Mouse (Mus musculus): ENCODE data around the gene Prkcb. TPM values are rescaled to one million over a fixed set of nuclear protein-coding genes. Genes with fewer than 3 reads are reported as not detected.

The Prkcb gene
- polyA plus RNA-seq, 1 experiment from 2014 or later: 8.8 TPM

GRCm38 (mm10) chr7:122466722-122467121, 178.2 kb downstream of the Prkcb start:
- DNase-seq (ENCODE audit: low spot score): no peak
- no peaks in the 10 kb centered on the region for H3K4me1 ChIP-seq (ENCODE audit: control insufficient read depth, insufficient read depth, low read length)
- H3K36me3 ChIP-seq (ENCODE audit: control insufficient read depth, insufficient read depth, low read length): no peaks in the 10 kb centered on the region
- H3K9me3 ChIP-seq (ENCODE audit: control insufficient read depth, low read length): no peaks in the 10 kb centered on the region
- H3K9ac ChIP-seq (ENCODE audit: low read depth, low read length): no peak overlapping the region
- WGBS: 79% methylated on average over 2 of the region's 2 CpGs
- no peak overlapping the region for H3K4me3 ChIP-seq (ENCODE audit: low read depth, low read length)
- H3K27me3 ChIP-seq (replicated peaks; ENCODE audit: control insufficient read depth, insufficient read depth, low read length): no peaks in the 10 kb centered on the region
- no peak overlapping the region for H3K4me2 ChIP-seq (ENCODE audit: low read depth, low read length)
- ATAC-seq (ENCODE audit: low read depth): no peak
- H3K27ac ChIP-seq (replicated peaks; ENCODE audit: low read depth, low read length): no peak overlapping the region

GRCm38 (mm10) chr7:122467831-122468230, 179.3 kb downstream of the Prkcb start:
- no peak for ATAC-seq (ENCODE audit: low read depth)

GRCm38 (mm10) chr7:122470370-122471280, 182.1 kb downstream of the Prkcb start:
- 0 out of 2 replicates have a peak, but pooled peaks have one; percentile 15 for ATAC-seq (ENCODE audit: low read depth)
- Histone ChIP-seq H3K4me3 (ENCODE audit: low read depth, low read length) (no peak overlapping the region), H3K36me3 (ENCODE audit: control insufficient read depth, insufficient read depth, low read length) (no peaks in the 10 kb centered on the region), H3K27me3 (replicated peaks; ENCODE audit: control insufficient read depth, insufficient read depth, low read length) (no peaks in the 10 kb centered on the region), H3K9me3 (ENCODE audit: control insufficient read depth, low read length) (peaks cover 9% of the 10 kb centered on the region), H3K4me2 (ENCODE audit: low read depth, low read length) (no peak overlapping the region), H3K9ac (ENCODE audit: low read depth, low read length) (no peak overlapping the region), H3K4me1 (ENCODE audit: control insufficient read depth, insufficient read depth, low read length) (no peaks in the 10 kb centered on the region), H3K27ac (replicated peaks; ENCODE audit: low read depth, low read length) (no peak overlapping the region)
- 53% methylated on average over 18 of the region's 18 CpGs for WGBS
- DNase-seq (ENCODE audit: low spot score): peak; percentile 73

More at GRCm38 (mm10) chr7:122467831-122468230, 179.3 kb downstream of the Prkcb start:
- H3K9ac ChIP-seq (ENCODE audit: low read depth, low read length): no peak overlapping the region
- no peak overlapping the region for H3K4me2 ChIP-seq (ENCODE audit: low read depth, low read length)
- no peaks in the 10 kb centered on the region for H3K9me3 ChIP-seq (ENCODE audit: control insufficient read depth, low read length)
- H3K36me3 ChIP-seq (ENCODE audit: control insufficient read depth, insufficient read depth, low read length): no peaks in the 10 kb centered on the region
- WGBS: 84% methylated on average over 8 of the region's 8 CpGs
- H3K4me1 ChIP-seq (ENCODE audit: control insufficient read depth, insufficient read depth, low read length): no peaks in the 10 kb centered on the region
- H3K27ac ChIP-seq (replicated peaks; ENCODE audit: low read depth, low read length): no peak overlapping the region
- no peak for DNase-seq (ENCODE audit: low spot score)
- H3K4me3 ChIP-seq (ENCODE audit: low read depth, low read length): no peak overlapping the region
- no peaks in the 10 kb centered on the region for H3K27me3 ChIP-seq (replicated peaks; ENCODE audit: control insufficient read depth, insufficient read depth, low read length)

- Histone ChIP-seq H3K4me3 (ENCODE audit: low read depth, low read length) (no peak overlapping the region), H3K9me3 (ENCODE audit: control insufficient read depth, low read length) (peaks cover 11% of the 10 kb centered on the region), H3K9ac (ENCODE audit: low read depth, low read length) (no peak overlapping the region), H3K27ac (replicated peaks; ENCODE audit: low read depth, low read length) (no peak overlapping the region), H3K4me2 (ENCODE audit: low read depth, low read length) (no peak overlapping the region), H3K36me3 (ENCODE audit: control insufficient read depth, insufficient read depth, low read length) (no peaks in the 10 kb centered on the region), H3K4me1 (ENCODE audit: control insufficient read depth, insufficient read depth, low read length) (no peaks in the 10 kb centered on the region), H3K27me3 (replicated peaks; ENCODE audit: control insufficient read depth, insufficient read depth, low read length) (no peaks in the 10 kb centered on the region)
- ATAC-seq (ENCODE audit: low read depth) (no peak), DNase-seq (ENCODE audit: low spot score) (no peak)
- 87% methylated on average over 5 of the region's 5 CpGs for WGBS
Observed at GRCm38 (mm10) chr7:122472223-122472622, 183.7 kb downstream of the Prkcb start.

- Histone ChIP-seq H3K27me3 (replicated peaks; ENCODE audit: control insufficient read depth, insufficient read depth, low read length) (peaks cover 5% of the 10 kb centered on the region; the same call in 1 of the 2 replicates), H3K27ac (replicated peaks; ENCODE audit: low read depth, low read length) (no peak overlapping the region), H3K4me2 (ENCODE audit: low read depth, low read length) (no peak overlapping the region), H3K9ac (ENCODE audit: low read depth, low read length) (no peak overlapping the region), H3K4me3 (ENCODE audit: low read depth, low read length) (no peak overlapping the region), H3K4me1 (ENCODE audit: control insufficient read depth, insufficient read depth, low read length) (0 out of 2 replicates have a peak, but pooled peaks cover 5% of the 10 kb centered on the region), H3K36me3 (ENCODE audit: control insufficient read depth, insufficient read depth, low read length) (no peaks in the 10 kb centered on the region), H3K9me3 (ENCODE audit: control insufficient read depth, low read length) (peaks cover 11% of the 10 kb centered on the region)
- ATAC-seq (ENCODE audit: low read depth) (no peak), DNase-seq (ENCODE audit: low spot score) (no peak)
Observed at GRCm38 (mm10) chr7:122475038-122475437, 186.5 kb downstream of the Prkcb start.

- ATAC-seq (ENCODE audit: low read depth) (no peak), DNase-seq (ENCODE audit: low spot score) (no peak)
- Histone ChIP-seq H3K4me3 (ENCODE audit: low read depth, low read length) (no peak overlapping the region), H3K4me1 (ENCODE audit: control insufficient read depth, insufficient read depth, low read length) (0 out of 2 replicates have a peak, but pooled peaks cover 5% of the 10 kb centered on the region), H3K9ac (ENCODE audit: low read depth, low read length) (no peak overlapping the region), H3K9me3 (ENCODE audit: control insufficient read depth, low read length) (peaks cover 11% of the 10 kb centered on the region), H3K27ac (replicated peaks; ENCODE audit: low read depth, low read length) (no peak overlapping the region), H3K27me3 (replicated peaks; ENCODE audit: control insufficient read depth, insufficient read depth, low read length) (peaks cover 5% of the 10 kb centered on the region; the same call in 1 of the 2 replicates), H3K36me3 (ENCODE audit: control insufficient read depth, insufficient read depth, low read length) (no peaks in the 10 kb centered on the region), H3K4me2 (ENCODE audit: low read depth, low read length) (no peak overlapping the region)
- 78% methylated on average over 6 of the region's 6 CpGs for WGBS
Observed at GRCm38 (mm10) chr7:122476697-122477096, 188.1 kb downstream of the Prkcb start.

GRCm38 (mm10) chr7:122477118-122477517, 188.6 kb downstream of the Prkcb start:
- peaks cover 11% of the 10 kb centered on the region for H3K9me3 ChIP-seq (ENCODE audit: control insufficient read depth, low read length)
- DNase-seq (ENCODE audit: low spot score): no peak
- no peak for ATAC-seq (ENCODE audit: low read depth)
- 0 out of 2 replicates have a peak, but pooled peaks cover 5% of the 10 kb centered on the region for H3K4me1 ChIP-seq (ENCODE audit: control insufficient read depth, insufficient read depth, low read length)
- H3K27me3 ChIP-seq (replicated peaks; ENCODE audit: control insufficient read depth, insufficient read depth, low read length): peaks cover 5% of the 10 kb centered on the region; the same call in 1 of the 2 replicates
- no peak overlapping the region for H3K4me3 ChIP-seq (ENCODE audit: low read depth, low read length)
- H3K9ac ChIP-seq (ENCODE audit: low read depth, low read length): no peak overlapping the region
- no peaks in the 10 kb centered on the region for H3K36me3 ChIP-seq (ENCODE audit: control insufficient read depth, insufficient read depth, low read length)
- no peak overlapping the region for H3K4me2 ChIP-seq (ENCODE audit: low read depth, low read length)
- no peak overlapping the region for H3K27ac ChIP-seq (replicated peaks; ENCODE audit: low read depth, low read length)
- WGBS: 60% methylated on average over 7 of the region's 7 CpGs

GRCm38 (mm10) chr7:122477566-122478564, 189.3 kb downstream of the Prkcb start:
- Histone ChIP-seq H3K4me1 (ENCODE audit: control insufficient read depth, insufficient read depth, low read length) (0 out of 2 replicates have a peak, but pooled peaks cover 5% of the 10 kb centered on the region), H3K9ac (ENCODE audit: low read depth, low read length) (no peak overlapping the region), H3K9me3 (ENCODE audit: control insufficient read depth, low read length) (peaks cover 11% of the 10 kb centered on the region), H3K4me2 (ENCODE audit: low read depth, low read length) (no peak overlapping the region), H3K27ac (replicated peaks; ENCODE audit: low read depth, low read length) (no peak overlapping the region), H3K27me3 (replicated peaks; ENCODE audit: control insufficient read depth, insufficient read depth, low read length) (peaks cover 5% of the 10 kb centered on the region; the same call in 1 of the 2 replicates), H3K4me3 (ENCODE audit: low read depth, low read length) (no peak overlapping the region), H3K36me3 (ENCODE audit: control insufficient read depth, insufficient read depth, low read length) (no peaks in the 10 kb centered on the region)
- ATAC-seq (ENCODE audit: low read depth): peak; percentile 68; the same call in 1 of the 2 replicates
- peak; percentile 43 for DNase-seq (ENCODE audit: low spot score)
- WGBS: 19% methylated on average over 21 of the region's 21 CpGs
